Mouse (Mus musculus): ENCODE measurements around the gene Hexim1. TPM values are rescaled to one million over a fixed set of nuclear protein-coding genes. Genes with fewer than 3 reads are reported as not detected.

The Hexim1 gene
- total and polyA plus RNA-seq, 3 experiments = 20.2 to 51.8 (median 25.9) TPM

DNA sequence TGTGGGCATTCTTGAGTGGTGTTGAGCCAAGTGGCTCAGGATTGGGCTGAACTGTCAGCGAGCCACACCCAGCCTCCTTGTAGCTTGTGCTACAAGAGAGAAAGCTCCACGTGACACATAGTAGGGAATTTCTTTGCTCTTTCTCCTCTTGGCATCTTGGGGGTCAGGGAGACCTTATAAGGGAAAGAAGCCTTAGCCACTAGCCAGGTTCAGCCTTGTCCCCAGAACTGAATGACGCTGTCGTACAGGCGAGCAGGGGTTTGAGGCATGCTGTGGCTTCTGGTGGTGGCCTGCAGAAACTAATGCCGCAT lies 49.0 kb upstream of the Hexim1 start:
- no peak overlapping the region for H3K4me3 ChIP-seq (replicated peaks in 1 of 3; ENCODE audit: low read depth in 2 of 3, low read length in 2 of 3, poor library complexity in 1 of 3)
- TF ChIP-seq ZC3H11A (IDR thresholded peaks at IDR 0.05; ENCODE audit: low read depth, low read length) (no peak), RAD21 (IDR thresholded peaks at IDR 0.05; ENCODE audit: low read depth, low read length) (no peak), CTCF (conservative IDR thresholded peaks at IDR 0.05 in 1 of 2, IDR thresholded peaks at IDR 0.05 in 1 of 2; ENCODE audit: low read depth in 2 of 2, low read length in 2 of 2) (no peak), PAX5 (IDR thresholded peaks at IDR 0.05; ENCODE audit: low read length) (no peak), JUND (conservative IDR thresholded peaks at IDR 0.05; ENCODE audit: low read depth, low read length) (no peak), ZKSCAN1 (IDR thresholded peaks at IDR 0.05; ENCODE audit: borderline replicate concordance, low read depth, low read length) (peak; percentile 28; the same call in 1 of the 2 replicates), E2F4 (IDR thresholded peaks at IDR 0.05; ENCODE audit: insufficient replicate concordance, low read depth, low read length) (no peak)
- H3K36me3 ChIP-seq (replicated peaks in 1 of 2; ENCODE audit: control insufficient read depth in 1 of 2, insufficient read depth in 1 of 2, low read length in 1 of 2) = peaks cover 71 to 92% of the 10 kb centered on the region in 2 experiments
- peak overlapping the region; percentile 91 for H3K27ac ChIP-seq (ENCODE audit: insufficient read depth, low read depth)
- H3K9ac ChIP-seq (ENCODE audit: insufficient read depth, low read depth) = no peak overlapping the region
- dilution Hi-C loops (cut with MboI; ENCODE audit: extremely low pct_ligation_motif_present, extremely low pct_unique_long_range_greater_than_20kb, low sequenced_read_pairs) (no loop called here), in situ Hi-C loops (cut with MboI; ENCODE audit: low pct_ligation_motif_present, low pct_unique_long_range_greater_than_20kb, low sequenced_read_pairs) (no loop called here)
- no peaks in the 10 kb centered on the region for H3K27me3 ChIP-seq (replicated peaks)
- no peak overlapping the region for H3K4me2 ChIP-seq (ENCODE audit: insufficient read depth, low read depth, poor library complexity, severe bottlenecking)
- no peak for DNase-seq (ENCODE audit: extremely low read depth)
- H3K9me3 ChIP-seq (replicated peaks; ENCODE audit: low read length) = no peaks in the 10 kb centered on the region
- H3K4me1 ChIP-seq (ENCODE audit: control insufficient read depth in 1 of 2, insufficient read depth in 2 of 2) = peaks cover 16 to 56% of the 10 kb centered on the region in 2 experiments
- H3K79me2 ChIP-seq (replicated peaks; ENCODE audit: control insufficient read depth, extremely low read depth, insufficient read depth, poor library complexity, severe bottlenecking) = no peaks in the 10 kb centered on the region; the same call in 1 of the 2 replicates

DNA sequence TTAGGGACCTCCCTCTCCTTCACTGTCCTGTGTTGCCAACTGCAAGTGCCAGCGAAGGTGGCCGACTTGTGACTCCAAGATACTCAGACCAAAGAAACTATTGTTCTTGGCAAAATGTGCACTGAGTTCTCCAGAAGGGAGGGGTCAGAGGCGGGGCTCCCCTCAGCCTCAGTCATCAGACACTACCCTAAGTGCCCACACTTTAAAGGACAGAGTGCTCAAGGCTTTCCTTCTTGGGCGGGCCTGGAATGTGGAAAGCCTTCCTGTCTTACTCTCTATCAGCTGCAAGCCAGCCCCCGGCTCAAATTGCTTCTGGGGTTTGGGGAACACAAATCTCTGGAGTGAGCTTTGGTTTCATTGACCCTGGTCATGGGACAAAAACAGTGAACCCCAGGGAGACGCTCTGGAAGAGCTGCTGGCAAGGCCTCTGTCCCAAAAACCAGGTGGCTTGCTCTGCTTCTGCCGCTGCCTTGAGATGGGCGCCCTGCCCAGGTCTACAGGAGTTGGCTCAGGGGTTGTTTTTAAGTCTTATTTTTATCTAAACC lies 48.5 kb upstream of the Hexim1 start:
- H3K27ac ChIP-seq (ENCODE audit: insufficient read depth, low read depth) = peak overlapping the region; percentile 91
- H3K79me2 ChIP-seq (replicated peaks; ENCODE audit: control insufficient read depth, extremely low read depth, insufficient read depth, poor library complexity, severe bottlenecking) = no peaks in the 10 kb centered on the region; the same call in 1 of the 2 replicates
- H3K4me1 ChIP-seq (ENCODE audit: control insufficient read depth in 1 of 2, insufficient read depth in 2 of 2) = peaks cover 16 to 60% of the 10 kb centered on the region in 2 experiments
- peaks cover 76 to 93% of the 10 kb centered on the region in 2 experiments for H3K36me3 ChIP-seq (replicated peaks in 1 of 2; ENCODE audit: control insufficient read depth in 1 of 2, insufficient read depth in 1 of 2, low read length in 1 of 2)
- in situ Hi-C loops (cut with MboI; ENCODE audit: low pct_ligation_motif_present, low pct_unique_long_range_greater_than_20kb, low sequenced_read_pairs) = no loop called here
- no peaks in the 10 kb centered on the region for H3K9me3 ChIP-seq (replicated peaks; ENCODE audit: low read length)
- no peak overlapping the region for H3K4me3 ChIP-seq (replicated peaks in 1 of 3; ENCODE audit: low read depth in 2 of 3, low read length in 2 of 3, poor library complexity in 1 of 3)
- dilution Hi-C loops (cut with MboI; ENCODE audit: extremely low pct_ligation_motif_present, extremely low pct_unique_long_range_greater_than_20kb, low sequenced_read_pairs) = no loop called here
- TF ChIP-seq MYC (IDR thresholded peaks at IDR 0.05; ENCODE audit: low read depth, low read length) = no peak
- TF ChIP-seq ZC3H11A (IDR thresholded peaks at IDR 0.05; ENCODE audit: low read depth, low read length) = no peak
- TF ChIP-seq ZKSCAN1 (IDR thresholded peaks at IDR 0.05; ENCODE audit: borderline replicate concordance, low read depth, low read length) = no peak
- no peak for TF ChIP-seq UBTF (IDR thresholded peaks at IDR 0.05; ENCODE audit: low read depth, low read length)
- TF ChIP-seq ZMIZ1 (IDR thresholded peaks at IDR 0.05; ENCODE audit: low read depth, low read length) = 0 out of 2 replicates have a peak, but pooled peaks have one; percentile 15
- no peak for TF ChIP-seq MXI1 (IDR thresholded peaks at IDR 0.05; ENCODE audit: low read depth, low read length)
- TF ChIP-seq ZNF384 (IDR thresholded peaks at IDR 0.05; ENCODE audit: low read depth, low read length) = no peak
- H3K9ac ChIP-seq (ENCODE audit: insufficient read depth, low read depth) = peak overlapping the region; percentile 1; the same call in 1 of the 2 replicates
- H3K27me3 ChIP-seq (replicated peaks) = no peaks in the 10 kb centered on the region
- H3K4me2 ChIP-seq (ENCODE audit: insufficient read depth, low read depth, poor library complexity, severe bottlenecking) = no peak overlapping the region
- DNase-seq (ENCODE audit: extremely low read depth) = no peak

DNA sequence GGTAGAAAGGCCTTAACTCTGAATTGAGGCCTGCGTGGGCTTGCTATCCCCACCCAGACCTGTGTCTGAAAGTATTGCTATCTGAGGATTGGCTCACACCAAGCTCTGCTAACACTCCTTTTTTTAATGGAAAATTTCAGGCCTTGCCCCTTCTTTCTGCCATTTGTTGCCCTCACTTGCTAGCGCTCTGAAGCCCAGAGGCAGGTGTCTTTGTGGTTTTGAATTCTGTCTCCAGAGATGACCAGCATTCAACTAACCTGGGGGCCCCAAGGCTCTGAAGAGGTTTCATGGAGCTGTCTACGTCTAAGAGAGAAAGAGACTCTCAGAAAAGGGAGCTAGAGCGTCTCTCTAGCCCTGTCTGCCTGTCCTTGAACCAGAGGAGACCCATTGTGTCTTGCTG lies 47.8 kb upstream of the Hexim1 start:
- peak overlapping the region; percentile 91 for H3K27ac ChIP-seq (ENCODE audit: insufficient read depth, low read depth)
- no peaks in the 10 kb centered on the region for H3K27me3 ChIP-seq (replicated peaks)
- H3K36me3 ChIP-seq (replicated peaks in 1 of 2; ENCODE audit: control insufficient read depth in 1 of 2, insufficient read depth in 1 of 2, low read length in 1 of 2) = peaks cover 76 to 94% of the 10 kb centered on the region in 2 experiments
- peaks cover 16 to 67% of the 10 kb centered on the region in 2 experiments for H3K4me1 ChIP-seq (ENCODE audit: control insufficient read depth in 1 of 2, insufficient read depth in 2 of 2)
- peak; percentile 81 for DNase-seq (ENCODE audit: extremely low read depth)
- dilution Hi-C loops (cut with MboI; ENCODE audit: extremely low pct_ligation_motif_present, extremely low pct_unique_long_range_greater_than_20kb, low sequenced_read_pairs) = no loop called here
- no peak overlapping the region for H3K4me3 ChIP-seq (replicated peaks in 1 of 3; ENCODE audit: low read depth in 2 of 3, low read length in 2 of 3, poor library complexity in 1 of 3)
- peak overlapping the region; percentile 9 for H3K4me2 ChIP-seq (ENCODE audit: insufficient read depth, low read depth, poor library complexity, severe bottlenecking)
- H3K9me3 ChIP-seq (replicated peaks; ENCODE audit: low read length) = no peaks in the 10 kb centered on the region
- H3K79me2 ChIP-seq (replicated peaks; ENCODE audit: control insufficient read depth, extremely low read depth, insufficient read depth, poor library complexity, severe bottlenecking) = no peaks in the 10 kb centered on the region; the same call in 1 of the 2 replicates
- peak overlapping the region; percentile 11; the same call in 1 of the 2 replicates for H3K9ac ChIP-seq (ENCODE audit: insufficient read depth, low read depth)
- in situ Hi-C loops (cut with MboI; ENCODE audit: low pct_ligation_motif_present, low pct_unique_long_range_greater_than_20kb, low sequenced_read_pairs) = no loop called here
- TF ChIP-seq CHD2 (IDR thresholded peaks at IDR 0.05; ENCODE audit: low read length) = peak; percentile 63
- TF ChIP-seq IRF4 (IDR thresholded peaks at IDR 0.05; ENCODE audit: low read depth, low read length) = peak; percentile 90
- TF ChIP-seq RAD21 (IDR thresholded peaks at IDR 0.05; ENCODE audit: low read depth, low read length) = no peak; the same call in 1 of the 2 replicates
- no peak; the same call in 1 of the 2 replicates for TF ChIP-seq POLR2AphosphoS2 (IDR thresholded peaks at IDR 0.05; ENCODE audit: low read depth, low read length)
- no peak for TF ChIP-seq MAFK (IDR thresholded peaks at IDR 0.05; ENCODE audit: insufficient replicate concordance, low read length)
- no peak for TF ChIP-seq ELF1 (IDR thresholded peaks at IDR 0.05; ENCODE audit: low read depth, low read length)
- no peak for TF ChIP-seq ZKSCAN1 (IDR thresholded peaks at IDR 0.05; ENCODE audit: borderline replicate concordance, low read depth, low read length)
- TF ChIP-seq NELFE (IDR thresholded peaks at IDR 0.05; ENCODE audit: low read depth, low read length) = no peak
- TF ChIP-seq BHLHE40 (IDR thresholded peaks at IDR 0.05; ENCODE audit: low read depth, low read length) = peak; percentile 81
- TF ChIP-seq MXI1 (IDR thresholded peaks at IDR 0.05; ENCODE audit: low read depth, low read length) = peak; percentile 16; the same call in 1 of the 2 replicates
- TF ChIP-seq GABPA (IDR thresholded peaks at IDR 0.05; ENCODE audit: insufficient replicate concordance, low read depth, low read length) = no peak
- no peak; the same call in 1 of the 2 replicates for TF ChIP-seq ZNF384 (IDR thresholded peaks at IDR 0.05; ENCODE audit: low read depth, low read length)
- no peak for TF ChIP-seq MAX (IDR thresholded peaks at IDR 0.05; ENCODE audit: low read length)
- TF ChIP-seq USF1 (IDR thresholded peaks at IDR 0.05; ENCODE audit: low read depth, low read length) = no peak
- TF ChIP-seq MEF2A (IDR thresholded peaks at IDR 0.05; ENCODE audit: borderline replicate concordance, low read depth, low read length) = peak; percentile 78; the same call in 1 of the 2 replicates
- TF ChIP-seq HCFC1 (IDR thresholded peaks at IDR 0.05; ENCODE audit: low read depth, low read length) = no peak

All from CH12.LX (cell line).